Mouse (Mus musculus) small intestine, adult 2 months (tissue): Measurements from ENCODE around the gene Aen. TPM values are rescaled to one million over a fixed set of nuclear protein-coding genes. Genes with fewer than 3 reads are reported as not detected.

Experiments used
- H3K27ac ChIP-seq: fragments of 200-500 bp; 2 replicates; pipeline ENCODE4 v1.5.1; 2012; ENCODE audit warnings: low read depth, low read length, control low read depth, inconsistent platforms; ENCODE audit not compliant: insufficient read depth
- H3K27me3 ChIP-seq: fragments of 200-500 bp; 2 replicates; pipeline ENCODE4 v1.6.1; 2012; ENCODE audit warnings: mild to moderate bottlenecking, moderate library complexity, low read length, inconsistent platforms; ENCODE audit not compliant: control insufficient read depth, insufficient read depth
- H3K36me3 ChIP-seq: fragments of 200-500 bp; 2 replicates; pipeline ENCODE4 v1.6.1; 2012; ENCODE audit warnings: mild to moderate bottlenecking, low read length, control low read depth, inconsistent platforms; ENCODE audit not compliant: control insufficient read depth, insufficient read depth
- H3K4me1 ChIP-seq: fragments of 200-500 bp; 2 replicates; pipeline ENCODE4 v1.6.1; 2012; ENCODE audit warnings: low read length, inconsistent platforms, mixed read lengths; ENCODE audit not compliant: control insufficient read depth, insufficient read depth, insufficient read length
- H3K4me3 ChIP-seq: fragments of 200-500 bp; 2 replicates; pipeline ENCODE4 v1.5.1; 2012; ENCODE audit warnings: low read depth, mild to moderate bottlenecking, control low read depth, inconsistent platforms, low read length, moderate library complexity
- CTCF ChIP-seq: fragments of 200-500 bp; IDR thresholded peaks from 2 replicates; pipeline ENCODE4 v1.5.1; 2012; ENCODE audit warnings: low read depth, mild to moderate bottlenecking, control low read depth, inconsistent platforms, low read length, moderate library complexity, mixed read lengths; ENCODE audit not compliant: insufficient replicate concordance, insufficient read length; ENCODE audit errors: extremely low read depth
- POLR2A ChIP-seq: fragments of 200-500 bp; IDR thresholded peaks from 2 replicates; pipeline ENCODE4 v1.6.1; 2012; ENCODE audit warnings: low read depth, mild to moderate bottlenecking, control low read depth, inconsistent platforms, low read length, moderate library complexity
- WGBS: fragments of 180-500 bp; shearing (Covaris S2); methylation state at CpG from one replicate; pipeline ENCODE4 v1.1.7; 2018; 5-methylcytosine and 5-hydroxymethylcytosine counted together
- polyA plus RNA-seq: library from polyadenylated mRNA; depleted of rRNA; stranded (reverse); fragments of >200 nt; gene quantifications from 2 replicates; pipeline ENCODE4 v1.2.3, GENCODE M21; 2012

The Aen gene
- polyA plus RNA-seq, 1 experiment: 7.7 TPM

GRCm38 (mm10) chr7:78883016-78883725 lies 12.5 kb upstream of the Aen start:
- no peaks in the 10 kb centered on the region for H3K36me3 ChIP-seq
- H3K27ac ChIP-seq: no peak overlapping the region
- WGBS: 4% methylated on average over 34 of the region's 34 CpGs
- peaks cover 21% of the 10 kb centered on the region for H3K27me3 ChIP-seq
- no peak for TF ChIP-seq POLR2A
- TF ChIP-seq CTCF: no peak
- H3K4me3 ChIP-seq: peak overlapping the region; percentile 16
- peaks cover 6% of the 10 kb centered on the region for H3K4me1 ChIP-seq

GRCm38 (mm10) chr7:78883726-78884060 lies 12.0 kb upstream of the Aen start:
- peaks cover 6% of the 10 kb centered on the region for H3K4me1 ChIP-seq
- H3K27ac ChIP-seq: no peak overlapping the region
- peaks cover 21% of the 10 kb centered on the region for H3K27me3 ChIP-seq
- WGBS: 22% methylated on average over 8 of the region's 8 CpGs
- H3K4me3 ChIP-seq: no peak overlapping the region
- TF ChIP-seq POLR2A: no peak
- H3K36me3 ChIP-seq: no peaks in the 10 kb centered on the region

- WGBS: 19% methylated on average over 6 of the region's 6 CpGs
- no peak overlapping the region for H3K4me3 ChIP-seq
- H3K4me1 ChIP-seq: peaks cover 6% of the 10 kb centered on the region
- no peak for TF ChIP-seq CTCF
- no peaks in the 10 kb centered on the region for H3K36me3 ChIP-seq
- H3K27ac ChIP-seq: no peak overlapping the region
- H3K27me3 ChIP-seq: peaks cover 21% of the 10 kb centered on the region
Observed at GRCm38 (mm10) chr7:78884139-78884538, 11.5 kb upstream of the Aen start.

DNA sequence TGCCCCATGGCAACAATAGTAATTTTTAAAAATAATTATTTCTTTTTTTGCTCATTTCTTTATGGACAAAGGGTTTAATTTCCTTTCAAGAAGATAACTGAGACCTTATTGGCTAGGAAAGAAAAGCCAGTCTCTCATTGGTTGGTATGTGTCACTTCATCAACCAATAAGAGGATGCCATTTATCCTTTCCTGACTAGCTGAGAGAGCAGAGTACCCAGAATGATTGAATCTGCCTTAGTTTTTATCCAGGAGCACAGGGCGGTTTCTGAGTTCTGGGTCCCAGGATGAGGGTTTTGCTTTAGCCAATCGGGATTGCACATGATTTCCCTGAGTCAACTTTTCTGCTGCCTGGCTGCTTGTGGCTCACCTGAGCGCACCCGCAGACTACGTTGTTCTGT lies 10.2 kb upstream of the Aen start:
- Histone ChIP-seq H3K27ac (no peak overlapping the region), H3K27me3 (peaks cover 21% of the 10 kb centered on the region), H3K4me3 (no peak overlapping the region), H3K4me1 (peaks cover 6% of the 10 kb centered on the region), H3K36me3 (no peaks in the 10 kb centered on the region)
- TF ChIP-seq POLR2A (no peak), CTCF (no peak)
- WGBS: 75% methylated on average over 5 of the region's 5 CpGs

- Histone ChIP-seq H3K4me3 (no peak overlapping the region), H3K27ac (no peak overlapping the region), H3K4me1 (peaks cover 6% of the 10 kb centered on the region), H3K27me3 (peaks cover 21% of the 10 kb centered on the region), H3K36me3 (no peaks in the 10 kb centered on the region)
- TF ChIP-seq POLR2A: no peak
- no peak for TF ChIP-seq CTCF
- WGBS: 77% methylated on average over 4 of the region's 4 CpGs
Observed at GRCm38 (mm10) chr7:78886496-78886895, 9.2 kb upstream of the Aen start.

GRCm38 (mm10) chr7:78887431-78887842 lies 8.2 kb upstream of the Aen start:
- no peak overlapping the region for H3K27ac ChIP-seq
- peaks cover 3% of the 10 kb centered on the region for H3K4me1 ChIP-seq
- H3K4me3 ChIP-seq: no peak overlapping the region
- no peak for TF ChIP-seq CTCF
- no peak for TF ChIP-seq POLR2A
- H3K27me3 ChIP-seq: peaks cover 19% of the 10 kb centered on the region
- no peaks in the 10 kb centered on the region for H3K36me3 ChIP-seq
- WGBS: 34% methylated on average over 9 of the region's 9 CpGs

DNA sequence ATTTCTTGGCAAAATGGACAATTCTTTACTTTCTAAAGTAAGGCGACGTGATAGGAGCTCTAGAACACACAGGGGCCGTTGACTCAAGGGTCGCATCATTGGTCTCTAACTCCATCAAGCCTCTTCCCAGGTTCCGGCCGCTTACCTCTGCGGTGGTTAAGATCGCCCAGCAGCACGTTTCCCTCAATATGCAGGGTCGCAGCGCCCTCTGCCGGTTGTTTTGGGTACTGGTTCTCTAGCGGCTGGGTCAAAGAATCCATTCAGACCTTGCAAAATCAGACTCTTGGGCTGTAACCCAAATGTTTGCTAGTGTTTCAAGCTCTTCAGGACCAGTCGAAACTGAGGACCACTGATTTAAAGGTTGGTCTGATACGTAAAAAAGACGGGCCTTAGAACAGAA lies 5.0 kb upstream of the Aen start:
- no peak for TF ChIP-seq POLR2A
- TF ChIP-seq CTCF: peak; percentile 93
- Histone ChIP-seq H3K36me3 (no peaks in the 10 kb centered on the region), H3K4me3 (no peak overlapping the region), H3K27ac (no peak overlapping the region), H3K4me1 (peaks cover 6% of the 10 kb centered on the region), H3K27me3 (no peaks in the 10 kb centered on the region; the same call in 1 of the 2 replicates)
- 3% methylated on average over 16 of the region's 16 CpGs for WGBS
